Mouse (Mus musculus) embryonic stem cell, embryonic (primary cell): ENCODE results near the gene B4galt4.

Source experiments
- CTCF ChIA-PET, 4 experiments: fragments of 300-600 bp in 2 of 4; fragments of 350-600 bp in 2 of 4; sonication (Branson Sonifier 250); formaldehyde crosslinking; loops; one replicate each; lab custom pipeline; 2022; ENCODE audit warnings: inconsistent platforms in 2 of 4; lab: Charles Lee
- POLR2A ChIA-PET, 4 experiments: fragments of 300-600 bp in 2 of 4; fragments of 350-600 bp in 2 of 4; sonication (Branson Sonifier 250); formaldehyde crosslinking; loops; one replicate each; lab custom pipeline; 2022; ENCODE audit warnings: antibody characterized with exemption in 4 of 4, inconsistent platforms in 1 of 4; lab: Charles Lee

The B4galt4 gene

GRCm38 (mm10) chr16:38758104-38758861 lies 16.2 kb downstream of the B4galt4 start:
- CTCF ChIA-PET: interaction anchor here in 1 of 4 experiments (0.5 to 1.0 kb wide), 3 partner anchors 13 to 126 kb away, joined by 3 read pairs; partner anchors contain the start of gene B4galt4

DNA sequence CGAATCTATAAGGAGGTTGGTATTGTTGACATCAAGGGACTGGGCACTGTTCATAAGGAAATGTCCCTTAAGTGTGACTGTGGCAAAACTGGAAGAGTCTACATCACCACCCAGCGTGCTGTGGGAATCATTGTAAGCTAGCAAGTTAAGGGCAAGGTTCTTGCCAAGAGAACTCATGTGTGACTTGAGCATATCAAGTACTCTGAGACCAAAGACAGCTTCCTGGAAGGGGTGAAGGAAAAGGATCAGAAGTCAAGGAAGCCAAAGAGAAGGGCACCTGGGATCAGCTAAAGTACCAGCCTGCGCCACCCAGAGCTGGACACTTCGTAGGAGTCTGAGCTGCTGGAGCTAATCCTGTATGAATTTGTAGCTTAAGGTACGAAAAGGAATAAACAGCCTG lies 18.2 kb downstream of the B4galt4 start:
- CTCF ChIA-PET: no interaction called here
- POLR2A ChIA-PET: interaction anchor here in 1 of 4 experiments (0.8 kb wide), 1 partner anchor 81 kb away, joined by 3 read pairs; no protein-coding TSS in a partner anchor

More at GRCm38 (mm10) chr16:38758104-38758861, 16.2 kb downstream of the B4galt4 start:
- POLR2A ChIA-PET: interaction anchor here in 1 of 4 experiments (1.2 kb wide), 2 partner anchors 16 to 30 kb away, joined by 3 to 5 read pairs; no protein-coding TSS in a partner anchor

DNA sequence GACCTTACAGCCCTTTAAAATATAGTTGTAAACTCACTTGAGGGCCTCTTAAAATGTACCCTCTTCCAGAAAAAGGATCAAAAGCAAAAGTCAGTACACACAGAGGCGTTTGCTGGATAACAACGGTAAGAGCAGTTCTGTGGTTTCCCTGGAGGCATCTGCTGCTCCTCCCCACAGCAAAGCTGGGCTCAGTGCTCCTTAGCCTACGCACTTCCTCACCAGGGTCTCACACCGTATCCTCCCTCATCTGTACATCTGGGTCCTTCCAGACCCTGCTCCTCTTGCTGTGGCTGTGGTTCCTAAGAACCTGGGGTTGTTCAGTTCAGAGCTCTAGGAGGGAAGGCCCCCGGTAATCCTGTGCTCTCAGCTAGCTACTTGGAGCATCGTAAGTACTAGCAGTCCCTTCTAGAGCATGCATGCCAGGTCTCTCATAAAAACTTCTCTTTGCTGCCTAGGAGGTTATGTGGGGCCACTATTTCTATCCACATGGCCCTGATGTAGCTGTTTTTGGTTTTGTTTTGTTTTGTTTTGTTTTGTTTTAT lies 18.8 kb downstream of the B4galt4 start:
- CTCF ChIA-PET: no interaction called here
- POLR2A ChIA-PET: interaction anchor here in 1 of 4 experiments (0.8 kb wide), 1 partner anchor 82 kb away, joined by 3 read pairs; no protein-coding TSS in a partner anchor

DNA sequence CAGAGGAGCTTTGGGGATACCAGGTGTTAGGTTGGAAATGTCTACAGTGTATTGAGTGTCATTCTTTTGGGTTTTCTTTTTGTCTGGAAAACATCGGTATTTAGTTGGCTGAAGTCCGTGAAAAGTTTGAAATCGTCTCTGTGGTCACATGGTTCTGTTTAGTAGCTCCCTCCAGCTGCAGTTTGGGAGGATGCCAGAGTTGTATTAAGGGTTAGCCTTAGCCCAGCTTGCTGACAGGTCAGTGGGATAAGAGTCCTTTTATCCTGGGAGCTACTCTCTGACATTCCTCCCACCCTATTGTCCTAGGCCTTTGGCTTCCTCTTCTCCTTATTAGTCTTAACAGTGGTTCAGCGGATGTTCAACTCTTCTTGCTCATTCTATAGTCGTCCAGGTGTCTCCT lies 19.9 kb downstream of the B4galt4 start:
- ChIA-PET POLR2A (no interaction called here), CTCF (interaction anchor here in 1 of 4 experiments (0.5 kb wide), 1 partner anchor 300 kb away, joined by 3 read pairs; no protein-coding TSS in a partner anchor)

DNA sequence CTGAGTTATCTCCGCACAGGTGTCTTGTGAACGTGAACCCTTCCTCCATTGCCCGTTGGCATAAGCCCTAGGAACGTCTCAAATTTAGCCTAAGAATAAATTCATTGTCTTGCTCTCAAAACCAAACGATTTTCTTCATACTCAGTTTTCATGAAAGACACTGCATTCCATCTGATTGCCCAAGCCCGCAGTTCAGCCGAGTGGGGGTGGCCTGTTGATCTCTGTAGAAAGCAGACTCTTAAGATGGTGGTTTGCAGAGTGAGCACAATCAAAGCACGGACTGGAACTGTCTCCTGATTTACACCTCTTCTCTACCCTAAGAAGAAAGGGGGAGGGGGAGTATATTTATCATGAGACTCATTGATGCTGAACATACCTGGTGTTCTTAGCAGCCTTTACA lies 20.3 kb downstream of the B4galt4 start:
- ChIA-PET POLR2A (no interaction called here), CTCF (no interaction called here)

DNA sequence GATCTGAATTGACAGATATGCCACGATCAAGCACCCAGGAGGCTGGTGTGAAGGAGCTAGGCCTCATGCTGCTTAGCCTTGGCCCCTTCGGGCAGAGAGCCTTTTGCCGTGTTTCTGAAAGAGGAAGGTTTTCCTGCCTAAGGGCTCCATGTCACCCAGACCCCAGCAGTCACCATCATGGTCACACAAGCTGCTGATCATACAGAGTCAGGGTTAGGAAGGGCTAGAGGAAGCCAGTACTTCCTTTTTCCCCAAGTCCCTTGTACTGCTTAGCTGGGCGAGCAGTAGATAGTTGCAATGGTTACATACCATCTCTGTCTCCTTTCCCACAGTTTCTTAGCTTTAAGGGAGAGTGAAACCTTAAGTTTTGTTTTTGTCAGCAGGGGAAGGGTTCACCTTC lies 21.4 kb downstream of the B4galt4 start:
- ChIA-PET CTCF (no interaction called here), POLR2A (interaction anchor here in 1 of 4 experiments (0.6 kb wide), 1 partner anchor 9 kb away, joined by 3 read pairs; no protein-coding TSS in a partner anchor)

DNA sequence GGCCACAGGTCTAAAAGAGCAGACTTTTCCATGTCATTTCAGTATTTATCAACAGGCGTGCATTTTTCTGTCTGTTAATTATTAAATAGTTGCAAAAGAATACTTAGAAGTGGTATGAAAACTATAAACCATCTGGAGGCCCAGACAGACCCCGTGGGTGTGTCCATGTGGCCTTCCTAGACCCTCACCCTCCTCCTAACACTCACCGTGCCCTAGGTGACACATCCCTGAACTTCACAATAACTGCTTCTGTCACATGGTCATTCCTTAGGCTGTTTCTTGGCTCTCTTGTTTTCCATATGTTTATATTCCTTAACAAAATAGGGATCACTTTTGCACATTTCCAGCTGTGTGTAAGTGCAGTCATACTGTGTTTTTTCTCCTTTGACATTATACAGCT lies 24.6 kb downstream of the B4galt4 start:
- CTCF ChIA-PET: no interaction called here
- POLR2A ChIA-PET: interaction anchor here in 2 of 4 experiments (0.6 to 1.3 kb wide), 2 partner anchors 8 to 466 kb away, joined by 3 to 4 read pairs; no protein-coding TSS in a partner anchor

- CTCF ChIA-PET: no interaction called here
- POLR2A ChIA-PET: no interaction called here
Observed at GRCm38 (mm10) chr16:38767761-38768160, 25.7 kb downstream of the B4galt4 start.

DNA sequence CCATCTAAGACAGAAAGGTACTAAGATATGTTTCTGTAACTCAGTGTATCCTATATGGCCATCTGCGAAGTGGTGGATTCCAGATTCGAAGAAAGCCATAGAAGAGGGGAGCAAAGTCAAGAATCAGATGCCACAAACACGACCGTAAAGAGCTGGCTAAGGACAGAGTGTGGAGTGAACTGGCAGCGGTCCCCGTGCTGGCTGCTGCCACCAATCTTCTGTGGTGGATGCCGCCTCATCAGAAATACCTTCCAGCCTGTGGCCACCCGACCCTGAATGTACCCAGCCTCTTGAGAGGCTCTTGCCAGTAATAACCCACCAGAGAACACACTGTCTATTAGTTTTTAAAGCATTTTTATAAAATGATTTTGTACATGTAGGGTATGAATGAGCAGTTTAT lies 26.3 kb downstream of the B4galt4 start:
- ChIA-PET POLR2A (no interaction called here), CTCF (interaction anchor here in 1 of 4 experiments (0.6 kb wide), 1 partner anchor 137 kb away, joined by 8 read pairs; no protein-coding TSS in a partner anchor)

DNA sequence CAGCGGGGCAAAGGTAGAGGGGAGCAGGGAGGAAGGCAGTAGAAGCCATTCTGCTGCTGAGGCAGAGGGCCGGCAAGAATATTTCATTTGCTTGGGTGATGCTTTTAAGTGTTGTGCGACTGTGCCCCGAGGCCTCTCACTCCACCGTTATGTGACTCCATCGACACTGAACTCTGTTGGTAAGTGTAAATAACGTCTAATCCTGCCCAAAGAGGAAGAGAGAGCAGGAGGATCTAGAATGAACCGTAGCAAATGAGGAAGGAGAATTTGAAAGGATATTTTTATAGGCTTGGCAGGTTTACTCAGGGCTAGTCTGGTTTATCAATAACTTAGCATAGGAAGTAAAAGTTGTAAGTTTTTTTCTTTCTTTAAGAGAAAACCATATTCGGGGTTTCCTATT lies 27.5 kb downstream of the B4galt4 start:
- ChIA-PET CTCF (no interaction called here), POLR2A (no interaction called here)

GRCm38 (mm10) chr16:38771145-38771544 lies 29.1 kb downstream of the B4galt4 start:
- POLR2A ChIA-PET: no interaction called here
- CTCF ChIA-PET: no interaction called here

DNA sequence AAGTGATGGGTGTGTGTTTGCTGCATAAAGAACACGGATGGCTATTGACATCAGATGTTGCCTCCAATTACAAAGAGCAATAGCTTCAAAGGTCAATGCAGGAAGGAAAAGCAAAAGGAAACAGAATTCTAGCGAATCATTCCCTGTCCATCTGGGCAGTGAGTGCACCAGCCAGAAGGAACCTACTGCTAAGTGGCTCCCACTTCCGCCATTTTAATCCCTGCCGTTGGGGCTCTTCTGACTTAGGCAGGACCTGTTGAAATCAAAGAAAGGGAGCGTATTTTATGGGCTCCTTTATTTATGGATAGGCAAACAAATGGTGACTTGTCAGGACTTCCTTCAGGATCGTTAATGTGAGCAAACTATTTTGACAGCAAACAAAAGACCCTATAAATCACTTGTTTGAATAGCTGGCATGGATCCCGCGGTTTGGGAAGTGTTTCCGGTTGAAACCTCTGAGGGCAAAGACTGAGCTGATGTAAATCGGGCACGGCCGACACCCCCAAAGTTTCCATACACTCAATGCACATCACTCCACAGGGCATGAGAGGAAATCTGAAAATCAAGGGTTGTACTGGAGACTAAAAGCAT lies 30.9 kb downstream of the B4galt4 start:
- CTCF ChIA-PET: no interaction called here

DNA sequence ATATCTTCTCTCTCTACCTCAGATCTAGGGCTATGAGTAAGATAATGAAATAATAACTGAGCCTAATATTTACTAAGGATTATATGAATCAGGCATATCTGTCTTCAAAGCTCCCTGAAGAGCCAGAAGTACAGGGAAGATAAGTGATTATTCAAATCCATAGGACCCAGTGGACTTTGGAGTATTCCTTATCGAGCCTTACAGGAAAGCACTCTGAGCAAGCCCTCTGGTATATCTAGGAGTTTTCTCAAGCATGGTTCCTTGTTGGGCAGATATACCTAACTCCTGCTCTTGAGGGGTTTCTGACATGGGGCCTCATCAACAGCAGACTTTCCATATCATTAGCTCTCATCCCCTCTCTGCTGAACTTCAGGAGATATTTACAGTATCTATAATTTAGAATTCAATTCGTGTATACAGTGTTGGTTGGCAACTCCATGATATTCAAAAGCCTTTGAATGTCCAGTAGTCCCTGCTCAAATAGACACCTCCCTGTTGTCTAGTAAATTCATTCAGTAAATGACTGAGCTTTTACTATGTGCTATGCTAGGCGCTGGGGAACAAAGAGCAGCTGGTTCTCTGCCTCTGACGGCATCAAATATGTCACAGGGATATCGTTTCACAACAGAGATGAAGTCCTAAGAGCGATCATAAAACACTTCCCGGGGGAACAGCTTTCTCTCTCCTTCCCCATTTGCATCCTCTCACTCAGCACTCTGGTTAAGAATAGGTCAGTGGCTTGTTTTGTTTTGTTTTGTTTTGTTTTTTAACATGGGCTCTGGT lies 33.1 kb downstream of the B4galt4 start:
- POLR2A ChIA-PET: interaction anchor here in 1 of 4 experiments (1.0 kb wide), 1 partner anchor 9 kb away, joined by 3 read pairs; no protein-coding TSS in a partner anchor
- CTCF ChIA-PET: interaction anchor here in 1 of 4 experiments (1.1 kb wide), 1 partner anchor 156 kb away, joined by 3 read pairs; no protein-coding TSS in a partner anchor

More for the DNA sequence above, 30.9 kb downstream of the B4galt4 start:
- POLR2A ChIA-PET: no interaction called here

DNA sequence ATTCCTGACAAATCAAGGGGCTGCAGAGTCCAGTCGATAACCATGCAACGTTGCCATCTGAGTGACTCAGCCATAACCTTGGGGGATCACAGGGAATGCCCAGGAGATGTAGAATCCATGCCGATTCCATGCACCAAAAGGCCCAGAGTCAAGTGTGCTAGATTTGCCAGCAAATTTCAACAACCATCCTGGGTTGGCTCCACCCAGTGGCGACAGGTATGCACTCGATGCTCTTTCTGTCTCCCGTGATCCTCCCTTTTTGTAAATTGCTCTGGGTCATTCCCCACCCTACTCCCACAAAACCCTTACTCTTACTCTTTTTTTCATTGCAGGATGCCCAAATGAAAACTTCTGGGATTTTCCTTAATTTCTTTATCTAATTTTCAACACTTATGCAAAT lies 34.3 kb downstream of the B4galt4 start:
- CTCF ChIA-PET: interaction anchor here in 1 of 4 experiments (1.1 kb wide), 1 partner anchor 157 kb away, joined by 3 read pairs; no protein-coding TSS in a partner anchor
- POLR2A ChIA-PET: no interaction called here

- ChIA-PET CTCF (no interaction called here), POLR2A (no interaction called here)
Observed at GRCm38 (mm10) chr16:38780960-38781572, 39.0 kb downstream of the B4galt4 start.

DNA sequence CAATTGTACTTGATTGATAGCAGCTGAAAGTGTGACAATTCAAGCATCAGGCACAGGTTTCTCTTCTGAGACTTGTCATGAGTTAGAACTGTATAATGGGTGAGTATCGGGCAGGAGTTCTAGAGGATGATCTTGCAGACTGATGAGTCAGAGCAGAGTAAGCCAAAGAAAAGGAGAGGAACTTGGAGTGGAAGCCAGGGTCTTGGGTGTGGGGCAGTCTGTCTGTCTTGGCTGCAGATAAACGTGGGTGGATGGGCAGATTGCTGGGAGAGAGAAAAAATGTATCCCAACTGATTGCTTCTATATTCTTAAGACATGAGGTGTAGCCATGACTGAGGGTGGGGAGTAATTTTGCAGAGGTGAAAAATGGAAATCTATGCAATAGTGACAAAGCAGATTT lies 39.9 kb downstream of the B4galt4 start:
- ChIA-PET CTCF (no interaction called here), POLR2A (no interaction called here)

DNA sequence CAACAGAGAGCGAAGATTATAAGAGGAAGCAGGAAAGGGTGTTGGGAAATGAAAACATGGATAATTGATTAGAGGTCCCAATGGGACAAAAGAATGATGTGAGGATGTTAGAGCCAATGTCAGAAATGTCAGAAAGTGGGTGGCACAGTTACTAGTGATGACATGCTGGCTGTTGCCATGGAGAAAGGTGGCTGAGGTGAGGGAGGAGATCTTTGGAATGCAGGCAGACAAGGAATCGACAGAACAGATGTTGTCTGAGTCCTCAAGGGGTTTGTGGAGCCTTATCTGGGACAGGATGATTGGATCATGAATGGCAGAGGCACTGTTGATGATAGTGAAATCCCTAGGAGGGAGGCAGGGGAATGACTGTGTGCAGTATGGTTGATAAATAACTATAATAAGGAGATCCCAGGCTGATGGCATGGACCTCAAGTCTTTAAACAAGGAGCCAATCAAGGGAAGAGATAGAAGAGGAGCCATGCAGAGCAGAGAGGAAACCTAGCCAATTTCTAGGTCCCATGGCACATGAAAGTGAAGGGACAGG lies 40.5 kb downstream of the B4galt4 start:
- CTCF ChIA-PET: no interaction called here
- POLR2A ChIA-PET: no interaction called here

DNA sequence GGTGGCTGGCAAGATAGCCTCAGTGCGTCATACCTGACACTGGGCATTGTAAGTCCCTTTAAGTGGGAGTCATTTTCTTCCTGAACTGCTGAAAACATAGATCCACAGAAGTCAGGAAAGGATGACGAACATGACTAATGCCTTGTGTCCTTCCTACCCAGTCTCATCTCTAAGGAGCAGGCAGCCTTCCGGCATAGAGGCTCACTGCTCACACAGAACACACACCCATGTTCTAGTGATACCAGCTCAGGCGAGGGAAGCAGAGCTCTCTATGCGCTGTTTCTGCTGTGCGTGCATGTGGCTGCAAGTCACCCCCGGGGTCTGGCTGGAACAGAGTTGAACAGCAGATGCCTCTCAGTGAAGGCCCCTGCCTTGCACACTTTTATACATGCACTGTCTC lies 43.2 kb downstream of the B4galt4 start:
- ChIA-PET CTCF (no interaction called here), POLR2A (no interaction called here)
